Mouse (Mus musculus): ENCODE results near the gene Zfp503. TPM values are rescaled to one million over a fixed set of nuclear protein-coding genes. Genes with fewer than 3 reads are reported as not detected.

Zfp503 gene
- total and polyA plus RNA-seq, 2 experiments from 2014 or later: 4.3 to 9.1 TPM

- no peaks in the 10 kb centered on the region for H3K9me3 ChIP-seq (ENCODE audit: low read length)
- H3K9ac ChIP-seq (replicated peaks; ENCODE audit: low read length, poor library complexity, severe bottlenecking): no peak overlapping the region
- no peak overlapping the region for H3K27ac ChIP-seq (ENCODE audit: low read depth, low read length)
- no peaks in the 10 kb centered on the region for H3K4me1 ChIP-seq (ENCODE audit: insufficient read depth, low read length)
- no peak for ATAC-seq (ENCODE audit: low FRiP score)
- H3K4me2 ChIP-seq (ENCODE audit: low read depth, low read length, poor library complexity, severe bottlenecking): no peak overlapping the region
- H3K36me3 ChIP-seq (ENCODE audit: insufficient read depth, low read length): no peaks in the 10 kb centered on the region
- no peak for TF ChIP-seq CTCF (IDR thresholded peaks at IDR 0.05)
- WGBS: 40% methylated on average over 12 of the region's 12 CpGs
- no peak overlapping the region for H3K4me3 ChIP-seq (ENCODE audit: low read depth, low read length)
- peak; percentile 20 for DNase-seq (ENCODE audit: low spot score)
- no peaks in the 10 kb centered on the region; the same call in 1 of the 2 replicates for H3K27me3 ChIP-seq (ENCODE audit: insufficient read depth, low read length)
These were observed 21.9 kb downstream of the Zfp503 start for GRCm38 (mm10) chr14:21967375-21968010.

- Histone ChIP-seq H3K4me3 (ENCODE audit: low read depth, low read length) (no peak overlapping the region), H3K4me2 (ENCODE audit: low read depth, low read length, poor library complexity, severe bottlenecking) (no peak overlapping the region), H3K27ac (ENCODE audit: low read depth, low read length) (no peak overlapping the region), H3K9ac (replicated peaks; ENCODE audit: low read length, poor library complexity, severe bottlenecking) (no peak overlapping the region), H3K36me3 (ENCODE audit: insufficient read depth, low read length) (no peaks in the 10 kb centered on the region), H3K4me1 (ENCODE audit: insufficient read depth, low read length) (no peaks in the 10 kb centered on the region), H3K27me3 (ENCODE audit: insufficient read depth, low read length) (no peaks in the 10 kb centered on the region; the same call in 1 of the 2 replicates), H3K9me3 (ENCODE audit: low read length) (no peaks in the 10 kb centered on the region)
- DNase-seq (ENCODE audit: low spot score) (no peak), ATAC-seq (ENCODE audit: low FRiP score) (no peak)
- no peak for TF ChIP-seq CTCF (IDR thresholded peaks at IDR 0.05)
- 51% methylated on average over 4 of the region's 5 CpGs for WGBS
These were observed 23.1 kb downstream of the Zfp503 start for GRCm38 (mm10) chr14:21966276-21966675.

- Histone ChIP-seq H3K36me3 (ENCODE audit: insufficient read depth, low read length) (no peaks in the 10 kb centered on the region), H3K4me2 (ENCODE audit: low read depth, low read length, poor library complexity, severe bottlenecking) (no peak overlapping the region), H3K9me3 (ENCODE audit: low read length) (no peaks in the 10 kb centered on the region), H3K4me3 (ENCODE audit: low read depth, low read length) (no peak overlapping the region), H3K27ac (ENCODE audit: low read depth, low read length) (no peak overlapping the region), H3K9ac (replicated peaks; ENCODE audit: low read length, poor library complexity, severe bottlenecking) (no peak overlapping the region), H3K27me3 (ENCODE audit: insufficient read depth, low read length) (no peaks in the 10 kb centered on the region; the same call in 1 of the 2 replicates), H3K4me1 (ENCODE audit: insufficient read depth, low read length) (no peaks in the 10 kb centered on the region)
- TF ChIP-seq CTCF (IDR thresholded peaks at IDR 0.05): no peak
- ATAC-seq (ENCODE audit: low FRiP score) (no peak), DNase-seq (ENCODE audit: low spot score) (peak; percentile 30)
- 70% methylated on average over 22 of the region's 22 CpGs for WGBS
These were observed 26.9 kb downstream of the Zfp503 start for GRCm38 (mm10) chr14:21962381-21963050.

- WGBS: 77% methylated on average over 8 of the region's 8 CpGs
- no peak overlapping the region for H3K9ac ChIP-seq (replicated peaks; ENCODE audit: low read length, poor library complexity, severe bottlenecking)
- TF ChIP-seq CTCF (IDR thresholded peaks at IDR 0.05): no peak
These were observed 30.2 kb downstream of the Zfp503 start for GRCm38 (mm10) chr14:21959243-21959642.

GRCm38 (mm10) chr14:21958643-21959042 lies 30.8 kb downstream of the Zfp503 start:
- H3K27me3 ChIP-seq (ENCODE audit: insufficient read depth, low read length): no peaks in the 10 kb centered on the region
- 77% methylated on average over 5 of the region's 5 CpGs for WGBS
- no peak overlapping the region for H3K9ac ChIP-seq (replicated peaks; ENCODE audit: low read length, poor library complexity, severe bottlenecking)
- ATAC-seq (ENCODE audit: low FRiP score) (no peak), DNase-seq (ENCODE audit: low spot score) (no peak)
- H3K36me3 ChIP-seq (ENCODE audit: insufficient read depth, low read length): no peaks in the 10 kb centered on the region
- H3K4me1 ChIP-seq (ENCODE audit: insufficient read depth, low read length): no peaks in the 10 kb centered on the region
- no peak for TF ChIP-seq CTCF (IDR thresholded peaks at IDR 0.05)
- no peaks in the 10 kb centered on the region for H3K9me3 ChIP-seq (ENCODE audit: low read length)
- no peak overlapping the region for H3K4me3 ChIP-seq (ENCODE audit: low read depth, low read length)
- H3K4me2 ChIP-seq (ENCODE audit: low read depth, low read length, poor library complexity, severe bottlenecking): no peak overlapping the region
- H3K27ac ChIP-seq (ENCODE audit: low read depth, low read length): no peak overlapping the region

More at GRCm38 (mm10) chr14:21959243-21959642, 30.2 kb downstream of the Zfp503 start:
- H3K36me3 ChIP-seq (ENCODE audit: insufficient read depth, low read length): no peaks in the 10 kb centered on the region
- H3K4me3 ChIP-seq (ENCODE audit: low read depth, low read length): no peak overlapping the region
- peak; percentile 62 for DNase-seq (ENCODE audit: low spot score)
- no peaks in the 10 kb centered on the region for H3K27me3 ChIP-seq (ENCODE audit: insufficient read depth, low read length)
- no peak for ATAC-seq (ENCODE audit: low FRiP score)
- no peak overlapping the region for H3K27ac ChIP-seq (ENCODE audit: low read depth, low read length)
- no peak overlapping the region for H3K4me2 ChIP-seq (ENCODE audit: low read depth, low read length, poor library complexity, severe bottlenecking)
- no peaks in the 10 kb centered on the region for H3K4me1 ChIP-seq (ENCODE audit: insufficient read depth, low read length)
- H3K9me3 ChIP-seq (ENCODE audit: low read length): no peaks in the 10 kb centered on the region

- TF ChIP-seq CTCF (IDR thresholded peaks at IDR 0.05): no peak
- Histone ChIP-seq H3K9ac (replicated peaks; ENCODE audit: low read length, poor library complexity, severe bottlenecking) (no peak overlapping the region), H3K27ac (ENCODE audit: low read depth, low read length) (no peak overlapping the region), H3K27me3 (ENCODE audit: insufficient read depth, low read length) (no peaks in the 10 kb centered on the region), H3K36me3 (ENCODE audit: insufficient read depth, low read length) (no peaks in the 10 kb centered on the region), H3K4me3 (ENCODE audit: low read depth, low read length) (no peak overlapping the region), H3K4me1 (ENCODE audit: insufficient read depth, low read length) (no peaks in the 10 kb centered on the region), H3K4me2 (ENCODE audit: low read depth, low read length, poor library complexity, severe bottlenecking) (no peak overlapping the region), H3K9me3 (ENCODE audit: low read length) (no peaks in the 10 kb centered on the region)
- DNase-seq (ENCODE audit: low spot score) (no peak), ATAC-seq (ENCODE audit: low FRiP score) (no peak)
- WGBS: 92% methylated on average over 7 of the region's 7 CpGs
These were observed 36.9 kb downstream of the Zfp503 start for GRCm38 (mm10) chr14:21952541-21952940.

Data from midbrain, postnatal 0 days (tissue).